Mouse (Mus musculus): ENCODE data around the gene Dact1.

Dact1 gene

DNA sequence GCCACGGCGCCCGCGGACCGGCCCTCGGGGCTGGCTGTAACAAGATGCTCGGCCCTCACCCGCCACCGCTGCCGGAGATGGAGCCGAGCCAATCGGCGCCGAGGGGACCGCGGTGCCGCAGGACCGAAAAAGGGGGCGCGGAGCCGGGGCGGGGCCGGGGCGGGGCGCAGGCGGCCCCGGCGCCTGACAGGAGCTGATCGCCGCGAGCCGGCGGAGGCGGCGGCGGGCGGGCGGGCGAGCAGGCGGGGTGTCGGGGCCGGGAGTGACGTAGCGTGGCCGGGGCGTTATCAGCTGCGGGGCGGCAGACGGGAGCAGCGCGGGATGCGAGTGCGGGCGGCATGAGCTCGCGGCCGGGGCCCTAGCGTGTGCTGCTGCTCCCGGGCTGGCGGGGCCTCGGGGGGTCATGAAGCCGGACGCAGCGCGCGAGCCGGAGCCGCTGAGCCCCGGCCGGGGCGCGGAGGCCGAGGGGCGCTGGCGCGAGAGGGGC is at the start of gene Dact1:
Dact1 (plus strand) TSS at position 304 of the 487 bp plus-strand sequence.
- peak; percentile 74 for DNase-seq

DNA sequence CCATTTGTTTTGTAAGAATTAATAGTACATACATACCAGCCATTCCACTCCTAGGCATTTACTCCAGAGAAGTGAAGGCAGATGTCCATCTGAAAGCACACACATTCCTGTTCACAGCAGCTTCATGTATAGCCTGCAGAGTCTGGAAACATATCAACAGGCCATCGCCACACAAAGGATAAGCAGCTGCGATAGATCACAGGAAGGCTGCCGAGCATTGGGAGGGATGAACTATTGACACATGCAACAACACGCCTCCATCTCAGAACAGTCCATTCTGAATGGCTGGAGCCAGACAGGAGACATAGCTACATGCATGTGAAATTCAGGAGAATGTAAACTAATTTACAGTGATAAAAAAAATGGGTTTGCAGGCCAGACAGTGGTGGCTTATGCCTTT is 45.5 kb upstream of the Dact1 start:
- no peak for DNase-seq

- no peak for DNase-seq
These were observed 40.3 kb upstream of the Dact1 start for GRCm38 (mm10) chr12:71269367-71269766.

DNA sequence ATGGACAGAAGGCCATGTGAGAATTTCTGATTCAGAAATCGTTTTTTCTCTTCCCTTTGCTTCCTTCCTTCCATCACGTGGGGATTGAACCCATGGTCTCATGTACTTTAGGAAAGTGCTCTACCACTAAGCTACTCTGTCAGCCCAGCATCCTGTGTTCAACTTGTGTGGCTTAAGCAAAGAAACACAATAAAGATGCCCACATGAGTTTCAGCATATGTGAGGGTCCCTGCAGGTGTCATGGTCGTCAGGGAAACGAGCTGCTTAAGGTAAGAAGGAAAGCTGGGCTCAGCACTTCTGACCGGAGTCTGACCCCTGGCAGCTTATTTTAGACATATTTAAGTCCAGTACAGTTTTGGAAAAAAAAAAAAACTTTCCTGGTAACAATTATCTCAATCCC is 38.6 kb upstream of the Dact1 start:
- no peak for DNase-seq

DNA sequence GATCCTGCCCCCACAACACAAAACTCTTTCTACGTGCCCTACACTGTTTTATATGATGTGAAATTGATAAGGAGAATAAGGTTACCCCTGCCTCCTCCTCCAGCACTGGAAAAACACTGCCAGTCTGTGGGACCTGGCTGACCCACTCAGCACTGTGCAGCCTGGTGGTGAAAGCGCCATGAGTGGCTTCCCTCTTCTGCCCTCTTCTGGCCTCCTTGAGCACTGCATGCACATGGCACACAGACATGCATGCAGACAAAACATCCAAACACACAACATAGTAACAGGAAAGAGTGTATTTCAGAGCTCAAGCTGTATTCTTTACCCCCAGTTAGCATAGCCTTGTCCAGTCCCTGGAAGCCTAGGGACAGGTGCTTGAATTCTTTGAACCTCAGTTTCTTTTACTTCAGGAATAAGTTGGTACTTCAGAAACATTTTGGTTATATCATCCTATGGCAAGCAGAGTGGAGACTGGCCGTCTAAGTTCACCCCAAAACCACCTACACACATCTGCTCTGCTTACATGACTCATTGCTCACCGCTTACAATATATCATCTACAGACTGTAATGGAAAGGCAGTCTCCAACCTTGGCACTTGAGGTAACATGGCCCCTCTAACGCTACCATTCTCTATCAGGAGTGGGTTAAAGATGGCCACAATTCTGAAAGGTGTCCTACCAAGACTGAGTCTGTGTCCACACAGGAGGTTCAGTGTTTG is 35.0 kb upstream of the Dact1 start:
- DNase-seq = no peak

GRCm38 (mm10) chr12:71275906-71276595 is 33.6 kb upstream of the Dact1 start:
- DNase-seq = no peak

- no peak for DNase-seq
These were observed 30.0 kb upstream of the Dact1 start for GRCm38 (mm10) chr12:71279521-71280262.

- DNase-seq = no peak
These were observed 28.4 kb upstream of the Dact1 start for GRCm38 (mm10) chr12:71281201-71281768.

GRCm38 (mm10) chr12:71285399-71285798 is 24.3 kb upstream of the Dact1 start:
- no peak for DNase-seq

- no peak for DNase-seq
These were observed 19.2 kb upstream of the Dact1 start for GRCm38 (mm10) chr12:71290460-71290859.

DNA sequence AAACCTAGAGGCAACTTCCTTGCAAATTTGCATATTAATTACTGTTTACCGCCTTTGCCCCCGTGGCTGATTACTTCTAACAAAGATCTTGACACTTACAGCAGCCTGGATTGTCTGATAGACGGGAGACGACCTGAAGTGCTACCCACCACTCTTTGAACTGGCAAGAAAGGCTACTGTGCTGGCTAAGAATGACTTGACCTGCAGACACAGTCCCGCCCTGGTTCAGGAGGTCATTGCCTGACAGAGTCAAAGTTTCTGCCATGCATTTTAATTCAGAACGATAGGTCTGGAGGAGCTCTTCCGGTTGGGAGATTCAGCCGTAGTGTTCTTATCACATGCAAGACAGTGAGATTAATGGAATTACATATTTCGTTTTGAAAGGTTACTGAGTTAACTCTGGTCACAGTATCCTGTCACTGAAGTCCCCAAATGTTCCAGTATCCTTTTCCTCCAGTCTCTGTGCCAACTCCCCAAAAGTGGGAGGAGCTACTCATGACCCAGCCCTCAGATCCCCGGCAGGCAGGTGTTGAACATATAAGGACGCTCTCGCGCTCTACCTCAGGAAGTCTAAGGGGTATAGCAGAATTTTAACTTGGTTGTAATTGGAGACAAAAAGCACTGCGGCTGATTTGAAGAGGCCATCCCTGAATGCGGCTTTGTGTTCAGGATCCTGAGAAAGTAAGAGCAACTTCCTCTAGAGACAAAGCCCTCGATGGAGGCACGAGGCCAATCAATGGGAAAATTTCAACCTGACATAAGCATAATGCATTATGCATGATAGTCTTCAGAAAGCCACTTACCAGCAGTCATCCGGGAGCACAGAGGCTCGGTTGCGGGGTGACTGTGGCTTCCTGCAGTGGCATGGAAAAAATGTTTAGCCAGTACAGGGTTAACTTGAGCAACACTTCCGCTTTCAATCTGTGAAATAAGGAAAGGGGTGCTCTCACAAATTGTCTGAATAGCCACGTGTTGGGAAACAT is 15.4 kb upstream of the Dact1 start:
- DNase-seq = no peak

GRCm38 (mm10) chr12:71296849-71297535 is 12.7 kb upstream of the Dact1 start:
- no peak for DNase-seq

- peak; percentile 49 for DNase-seq
These were observed 616 bp downstream of the Dact1 start for GRCm38 (mm10) chr12:71310068-71310931.

DNA sequence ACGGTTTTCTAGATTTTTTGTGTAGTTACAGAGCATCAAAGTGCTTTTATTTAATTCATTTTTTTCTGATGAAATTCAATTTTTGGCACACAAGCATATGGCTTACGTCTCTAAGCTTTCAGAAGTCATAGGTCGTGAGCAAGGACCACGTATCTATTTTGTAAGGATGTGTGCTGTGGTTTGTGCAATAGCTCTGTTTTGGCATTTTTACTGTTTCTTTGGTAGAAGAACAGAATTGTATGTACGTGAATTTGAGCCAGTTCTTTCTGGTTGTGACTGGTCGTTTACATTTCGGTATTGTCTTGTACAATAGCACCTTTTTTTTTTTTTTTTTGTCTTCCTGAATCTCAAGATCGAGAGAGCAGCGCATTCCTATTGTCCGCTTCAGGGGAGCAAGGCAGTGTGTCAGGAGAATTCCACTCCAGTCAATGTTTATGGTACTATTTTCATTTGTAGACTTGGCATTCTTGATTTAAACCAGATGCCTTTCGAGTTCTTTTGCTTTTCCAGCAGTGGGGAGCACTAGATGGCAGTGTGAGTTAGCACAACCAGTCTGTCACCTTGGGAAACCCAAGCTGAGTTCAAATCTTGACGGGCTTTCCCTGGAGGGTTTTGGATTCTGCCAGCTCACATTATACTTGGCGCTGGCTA is 1.7 kb downstream of the Dact1 start:
- DNase-seq = peak; percentile 71

DNA sequence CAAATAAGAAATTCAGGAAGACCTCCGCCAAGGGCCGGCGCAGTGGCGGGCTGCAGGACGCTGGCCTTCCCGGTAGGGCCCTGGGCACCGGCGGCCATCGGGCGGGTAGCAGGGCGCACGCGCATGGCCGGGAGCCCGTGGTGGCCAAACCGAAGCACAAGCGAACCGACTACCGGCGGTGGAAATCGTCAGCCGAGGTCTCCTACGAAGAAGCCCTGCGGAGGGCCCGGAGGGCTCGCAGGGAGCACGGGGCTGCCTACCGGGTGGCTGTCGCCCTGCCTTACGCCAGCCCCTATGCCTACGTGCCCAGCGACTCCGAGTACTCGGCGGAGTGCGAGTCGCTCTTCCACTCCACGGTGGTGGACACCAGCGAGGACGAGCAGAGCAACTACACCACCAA is 8.6 kb downstream of the Dact1 start:
- no peak for DNase-seq

DNA sequence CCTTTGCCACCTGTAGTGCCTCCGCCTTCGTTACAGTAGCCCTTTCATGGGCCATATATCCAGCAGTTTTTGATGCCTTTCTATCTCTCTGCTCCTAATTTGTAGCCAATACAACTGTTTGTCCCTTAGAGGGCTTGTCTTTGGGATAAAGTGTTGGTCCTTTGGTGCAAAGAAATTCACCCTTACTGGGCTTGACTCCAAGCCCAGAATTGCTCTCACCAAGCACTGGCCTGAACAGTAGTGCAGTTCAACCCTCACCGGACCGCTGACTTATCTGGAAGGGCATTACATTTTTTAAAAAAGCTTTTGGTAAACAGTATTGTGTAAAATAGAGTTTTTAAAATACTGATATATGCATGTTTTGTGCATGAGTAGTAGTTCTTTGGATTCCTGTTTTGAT is 9.9 kb downstream of the Dact1 start:
- DNase-seq = no peak

- no peak for DNase-seq
These were observed 23.0 kb downstream of the Dact1 start for GRCm38 (mm10) chr12:71332646-71333045.

- DNase-seq = no peak
These were observed 23.9 kb downstream of the Dact1 start for GRCm38 (mm10) chr12:71333561-71333960.

DNA sequence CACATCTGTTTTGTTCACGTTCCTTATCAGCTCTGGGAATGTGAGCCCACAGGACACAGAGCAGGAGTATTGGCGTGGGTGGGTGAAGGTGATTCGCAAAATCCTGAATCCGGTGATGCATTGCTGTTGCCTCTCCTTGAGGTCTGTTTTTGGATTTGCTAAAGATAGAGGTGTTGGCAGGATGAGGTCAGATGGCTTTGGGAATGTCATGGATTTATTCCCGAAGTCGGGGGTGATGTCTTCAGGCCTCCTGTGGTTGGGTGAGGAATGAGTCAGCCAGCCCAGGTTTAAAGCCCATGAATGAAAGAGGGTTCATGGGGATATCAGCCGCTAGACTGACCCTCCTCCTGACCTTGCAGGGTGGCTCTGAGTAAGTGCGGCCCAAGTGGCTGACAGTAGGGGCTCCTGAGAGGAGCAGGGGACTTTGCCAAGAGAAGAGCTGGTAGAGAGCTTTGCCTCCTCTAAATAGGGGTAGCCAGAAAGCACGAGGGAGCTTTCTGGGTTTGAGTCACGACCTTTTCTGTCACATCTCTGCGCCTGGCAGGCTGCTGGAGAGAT is 27.4 kb downstream of the Dact1 start:
- DNase-seq = no peak

All from cerebellum, adult 8-10 months (tissue).